Mouse (Mus musculus): Measurements from ENCODE around the gene Ccdc142. TPM values are rescaled to one million over a fixed set of nuclear protein-coding genes. Genes with fewer than 3 reads are reported as not detected.

Gene Ccdc142
- polyA plus RNA-seq, 1 experiment from 2014 or later: 2.9 TPM

DNA sequence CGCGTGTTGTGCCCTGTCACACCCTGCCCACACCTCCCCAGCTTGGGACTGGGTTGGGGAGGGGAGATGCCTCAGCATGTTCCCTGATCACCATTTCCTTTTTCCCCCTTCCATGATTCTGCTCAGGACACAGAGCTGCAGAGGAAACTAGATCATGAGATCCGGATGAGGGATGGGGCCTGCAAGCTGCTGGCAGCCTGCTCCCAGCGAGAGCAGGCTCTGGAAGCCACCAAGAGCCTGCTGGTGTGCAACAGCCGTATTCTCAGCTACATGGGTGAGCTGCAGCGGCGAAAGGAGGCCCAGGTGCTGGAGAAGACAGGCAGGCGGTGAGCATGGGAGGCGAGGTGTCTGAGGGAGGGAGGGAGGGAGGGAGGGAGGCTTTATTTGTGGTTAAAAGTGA lies 44.4 kb downstream of the Ccdc142 start:
- peaks cover 50% of the 10 kb centered on the region for H3K36me3 ChIP-seq
- WGBS: 73% methylated on average over 9 of the region's 9 CpGs
- no peaks in the 10 kb centered on the region for H3K27me3 ChIP-seq
- H3K4me2 ChIP-seq: no peak overlapping the region
- H3K9ac ChIP-seq: no peak overlapping the region
- no peak for ATAC-seq (ENCODE audit: insufficient number of reproducible peaks, insufficient read depth, low FRiP score, low TSS enrichment, low read depth)
- no peaks in the 10 kb centered on the region for H3K9me3 ChIP-seq
- peak overlapping the region; percentile 4; the same call in 1 of the 2 replicates for H3K27ac ChIP-seq
- no peak overlapping the region for H3K4me3 ChIP-seq
- H3K4me1 ChIP-seq: peaks cover 27% of the 10 kb centered on the region

DNA sequence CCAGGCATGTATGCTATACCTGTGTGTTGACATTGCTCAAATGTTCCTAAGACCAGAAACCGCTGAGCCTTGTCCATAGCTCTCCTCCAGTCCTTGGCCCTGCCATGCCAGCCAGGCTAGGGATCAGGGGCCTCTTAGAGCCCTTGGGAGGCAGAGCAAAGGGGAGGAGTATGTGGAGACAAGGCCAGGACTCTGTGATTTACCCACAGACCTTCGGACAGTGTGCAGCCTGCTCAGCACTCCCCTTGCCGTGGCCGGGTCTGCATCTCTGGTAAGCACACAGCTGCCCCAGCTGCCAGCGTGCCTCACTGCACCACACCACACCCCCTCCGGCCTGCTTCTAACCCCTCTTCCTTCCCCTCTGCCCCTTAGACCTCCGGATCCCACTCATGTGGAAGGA lies 45.9 kb downstream of the Ccdc142 start:
- whole genome bisulfite sequencing: 62% methylated on average over 7 of the region's 7 CpGs
- H3K9me3 ChIP-seq: no peaks in the 10 kb centered on the region
- no peak overlapping the region for H3K27ac ChIP-seq
- H3K36me3 ChIP-seq: peaks cover 65% of the 10 kb centered on the region
- no peak overlapping the region for H3K4me3 ChIP-seq
- no peaks in the 10 kb centered on the region for H3K27me3 ChIP-seq
- no peak overlapping the region for H3K4me2 ChIP-seq
- H3K4me1 ChIP-seq: peaks cover 16% of the 10 kb centered on the region
- H3K9ac ChIP-seq: no peak overlapping the region
- ATAC-seq (ENCODE audit: insufficient number of reproducible peaks, insufficient read depth, low FRiP score, low TSS enrichment, low read depth): no peak

DNA sequence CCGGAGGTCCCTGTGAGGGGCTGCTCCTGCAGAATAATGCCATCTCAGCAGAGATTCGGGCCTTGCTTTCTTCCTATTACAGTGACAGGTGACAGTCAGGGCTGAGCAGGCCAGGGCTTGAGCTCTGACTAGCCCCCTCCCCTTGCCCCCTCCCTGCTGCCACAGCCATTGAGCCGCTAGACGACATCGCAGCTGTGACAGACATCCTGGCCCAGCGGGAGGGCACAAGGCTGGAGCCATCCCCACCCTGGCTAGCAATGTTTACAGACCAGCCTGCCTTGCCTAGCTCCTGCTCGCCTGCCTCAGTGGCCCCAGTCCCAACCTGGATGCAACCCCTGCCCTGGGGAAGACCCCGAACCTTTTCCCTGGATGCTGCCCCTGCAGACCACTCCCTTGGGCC lies 50.3 kb downstream of the Ccdc142 start:
- H3K9ac ChIP-seq: 0 out of 2 replicates have a peak overlapping the region, but pooled peaks have one; percentile 16
- ATAC-seq (ENCODE audit: insufficient number of reproducible peaks, insufficient read depth, low FRiP score, low TSS enrichment, low read depth): no peak
- H3K4me2 ChIP-seq: no peak overlapping the region
- H3K27me3 ChIP-seq: no peaks in the 10 kb centered on the region
- no peaks in the 10 kb centered on the region for H3K9me3 ChIP-seq
- H3K27ac ChIP-seq: no peak overlapping the region
- peaks cover 19% of the 10 kb centered on the region for H3K4me1 ChIP-seq
- H3K36me3 ChIP-seq: peaks cover 69% of the 10 kb centered on the region
- no peak overlapping the region for H3K4me3 ChIP-seq
- WGBS: 43% methylated on average over 8 of the region's 8 CpGs

DNA sequence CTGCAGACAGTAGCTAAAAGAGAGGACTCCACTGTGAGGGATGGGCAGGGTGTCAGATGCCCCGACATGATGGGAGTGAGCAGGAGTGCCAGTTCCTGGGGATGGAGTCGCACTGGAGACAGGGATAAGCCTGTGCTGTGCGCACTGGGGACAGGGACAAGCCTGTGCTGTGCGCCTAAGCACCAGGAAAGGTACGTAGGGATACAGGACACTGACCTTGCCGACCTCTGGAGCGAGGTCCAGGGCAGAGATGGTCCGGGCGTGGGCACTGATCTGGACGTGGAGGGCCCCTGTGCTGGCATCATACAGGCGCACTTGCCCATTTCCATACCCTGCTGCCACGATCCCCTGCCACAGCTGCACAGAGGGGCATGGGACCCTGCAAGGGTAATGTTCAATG lies 51.6 kb downstream of the Ccdc142 start:
- Histone ChIP-seq H3K4me3 (no peak overlapping the region), H3K36me3 (peaks cover 55% of the 10 kb centered on the region), H3K4me2 (no peak overlapping the region), H3K9me3 (no peaks in the 10 kb centered on the region), H3K9ac (no peak overlapping the region), H3K27ac (no peak overlapping the region), H3K27me3 (no peaks in the 10 kb centered on the region), H3K4me1 (peaks cover 19% of the 10 kb centered on the region)
- 86% methylated on average over 12 of the region's 12 CpGs for WGBS
- ATAC-seq (ENCODE audit: insufficient number of reproducible peaks, insufficient read depth, low FRiP score, low TSS enrichment, low read depth): no peak

DNA sequence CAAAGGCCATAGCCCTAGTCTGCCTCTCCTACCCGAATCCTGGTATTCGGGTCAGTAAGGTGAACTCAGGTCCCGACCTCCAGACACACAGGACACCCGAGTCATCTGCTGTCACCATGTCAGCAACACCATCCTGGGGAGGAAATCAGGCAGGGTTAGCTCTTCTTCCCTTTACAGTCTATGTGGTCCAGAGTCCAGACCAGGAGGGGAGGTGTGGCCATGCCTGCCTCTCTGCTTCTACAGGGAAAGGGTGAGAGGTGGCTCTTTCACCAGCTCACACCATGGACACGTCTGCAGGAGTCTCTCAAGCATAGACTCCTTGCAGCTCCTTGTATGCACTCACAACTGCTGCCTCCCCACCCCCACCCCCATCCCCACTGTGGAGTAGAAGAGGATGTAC lies 52.1 kb downstream of the Ccdc142 start:
- ATAC-seq (ENCODE audit: insufficient number of reproducible peaks, insufficient read depth, low FRiP score, low TSS enrichment, low read depth): no peak
- WGBS: 62% methylated on average over 5 of the region's 5 CpGs
- Histone ChIP-seq H3K4me1 (peaks cover 19% of the 10 kb centered on the region), H3K4me2 (no peak overlapping the region), H3K9ac (no peak overlapping the region), H3K27me3 (no peaks in the 10 kb centered on the region), H3K4me3 (no peak overlapping the region), H3K9me3 (no peaks in the 10 kb centered on the region), H3K27ac (no peak overlapping the region), H3K36me3 (peaks cover 51% of the 10 kb centered on the region)

DNA sequence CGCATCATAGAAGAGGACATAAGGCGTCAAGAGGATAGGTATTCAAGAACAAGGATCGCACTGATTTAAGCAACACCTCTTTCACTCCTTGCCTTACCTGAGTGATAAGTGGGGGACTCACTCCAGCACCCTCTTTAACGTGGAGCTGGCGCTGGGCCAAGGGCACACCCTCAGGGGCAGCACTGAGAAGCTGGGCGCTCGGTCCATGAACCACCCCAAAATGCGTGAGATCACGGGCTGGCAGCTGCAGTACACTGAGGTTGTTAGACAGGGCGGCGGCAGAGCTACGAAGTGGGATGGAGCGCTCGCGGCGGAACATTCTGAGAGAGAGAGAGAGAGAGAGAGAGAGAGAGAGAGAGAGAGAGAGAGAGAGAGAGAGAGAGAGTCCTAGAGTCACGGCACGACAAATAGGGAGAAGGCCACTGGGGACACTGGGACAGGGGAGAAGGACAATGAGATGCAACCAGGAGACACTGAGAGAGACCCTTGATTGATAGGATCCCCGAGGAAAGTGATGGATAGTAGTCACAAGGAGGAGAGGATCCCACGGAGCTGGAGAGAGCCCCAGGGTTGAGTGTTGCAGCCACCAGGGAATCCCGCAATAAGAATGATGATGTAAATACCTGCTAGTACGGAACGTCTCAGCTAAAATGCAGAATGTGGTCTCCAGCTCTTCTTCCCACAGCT lies 54.3 kb downstream of the Ccdc142 start:
- Histone ChIP-seq H3K4me3 (peak overlapping the region; percentile 59), H3K4me1 (peaks cover 19% of the 10 kb centered on the region), H3K27ac (no peak overlapping the region), H3K36me3 (peaks cover 29% of the 10 kb centered on the region), H3K9me3 (no peaks in the 10 kb centered on the region), H3K4me2 (peak overlapping the region; percentile 87), H3K27me3 (peaks cover 9% of the 10 kb centered on the region), H3K9ac (peak overlapping the region; percentile 71)
- 9% methylated on average over 23 of the region's 23 CpGs for WGBS
- no peak for ATAC-seq (ENCODE audit: insufficient number of reproducible peaks, insufficient read depth, low FRiP score, low TSS enrichment, low read depth)

DNA sequence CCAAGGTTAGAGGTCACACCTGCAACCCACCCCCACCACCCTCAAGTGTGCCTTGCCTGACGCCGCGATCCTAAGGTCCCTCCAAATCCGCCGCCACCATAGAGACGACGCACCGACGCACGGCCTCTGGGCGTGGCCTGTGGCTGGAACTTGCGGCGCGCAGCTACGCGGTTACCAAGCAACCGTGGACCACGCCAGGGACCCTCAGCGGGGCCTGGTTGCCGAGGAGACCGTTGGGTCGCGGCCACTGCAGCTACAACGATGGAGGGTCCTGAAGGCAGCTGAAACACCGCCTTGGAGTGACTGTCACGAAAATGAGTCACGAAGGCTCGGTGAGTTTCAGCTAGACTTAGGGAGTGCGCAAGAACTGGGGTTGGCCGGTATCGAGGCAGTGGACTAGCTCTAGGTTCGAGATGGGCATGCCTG lies 54.9 kb downstream of the Ccdc142 start, which contains the start of the genes Wdr54 and 1700003E16Rik:
Wdr54 (minus strand) TSS at position 139 of the 426 bp plus-strand sequence.
1700003E16Rik (plus strand) TSS at position 146 of the 426 bp plus-strand sequence.
- Histone ChIP-seq H3K9ac (peak within 1 kb of the TSS; percentile 71), H3K27me3 (peaks cover 15% of the 10 kb centered on the region), H3K36me3 (peaks cover 23% of the 10 kb centered on the region), H3K9me3 (no peaks in the 10 kb centered on the region), H3K27ac (no peak within 1 kb of the TSS), H3K4me2 (peak within 1 kb of the TSS; percentile 87), H3K4me3 (peak within 1 kb of the TSS; percentile 59), H3K4me1 (peaks cover 22% of the 10 kb centered on the region)
- ATAC-seq (ENCODE audit: insufficient number of reproducible peaks, insufficient read depth, low FRiP score, low TSS enrichment, low read depth): peak; percentile 52; the same call in 1 of the 2 replicates
- under 1% methylated on average over 32 of the region's 32 CpGs for WGBS

MicroRNA genes within 50 kb of the gene (microRNA counts, 519-probe panel; counts per million panel counts)
- 236 counts per million, percentile 44 among the panel's probes with 10 or more counts for microRNA mmu-miR-3470a+mmu-miR-3470b

Small RNA genes within 50 kb of the gene (microRNA-seq; reads per million reads assigned to microRNA genes)
- gene Mir3470a: not detected

Other genes starting within 250 kb of the Ccdc142 start
- 6.5 and 7.2 TPM in 2 replicates for gene Sema4f, start 161.8 kb upstream of the Ccdc142 start, polyA plus RNA-seq (2015; fragmentation: Nextera tagmentation; extraction: Ambion mirVana)
- 0.25 and 0.88 TPM in 2 replicates for gene M1ap, start 154.7 kb upstream of the Ccdc142 start, polyA plus RNA-seq (2015; fragmentation: Nextera tagmentation; extraction: Ambion mirVana)
- 11.5 and 12.8 TPM in 2 replicates for gene Dok1, start 68.1 kb upstream of the Ccdc142 start, polyA plus RNA-seq (2015; fragmentation: Nextera tagmentation; extraction: Ambion mirVana)
- gene Loxl3, start 67.4 kb upstream of the Ccdc142 start, polyA plus RNA-seq (2015; fragmentation: Nextera tagmentation; extraction: Ambion mirVana): 20.9 and 24.1 TPM in 2 replicates
- gene Aup1, start 47.1 kb upstream of the Ccdc142 start, polyA plus RNA-seq (2015; fragmentation: Nextera tagmentation; extraction: Ambion mirVana): 177 and 206 TPM in 2 replicates
- gene Htra2, start 46.3 kb upstream of the Ccdc142 start, polyA plus RNA-seq (2015; fragmentation: Nextera tagmentation; extraction: Ambion mirVana): 72.6 and 75.4 TPM in 2 replicates
- gene Dqx1, start 43.8 kb upstream of the Ccdc142 start, polyA plus RNA-seq (2015; fragmentation: Nextera tagmentation; extraction: Ambion mirVana): 1.3 TPM in 2 replicates
- gene Tlx2, start 31.3 kb upstream of the Ccdc142 start, polyA plus RNA-seq (2015; fragmentation: Nextera tagmentation; extraction: Ambion mirVana): 0.31 and 0.67 TPM in 2 replicates
- gene Pcgf1, start 23.7 kb upstream of the Ccdc142 start, polyA plus RNA-seq (2015; fragmentation: Nextera tagmentation; extraction: Ambion mirVana): 44.3 and 47.5 TPM in 2 replicates
- 0.27 and 0.56 TPM in 2 replicates for gene Lbx2, start 15.2 kb upstream of the Ccdc142 start, polyA plus RNA-seq (2015; fragmentation: Nextera tagmentation; extraction: Ambion mirVana)
- gene Gm42688, start within 50 bp of the Ccdc142 start, polyA plus RNA-seq (2015; fragmentation: Nextera tagmentation; extraction: Ambion mirVana): 3.3 and 3.5 TPM in 2 replicates
- 137 and 151 TPM in 2 replicates for gene Mrpl53, start 7.4 kb downstream of the Ccdc142 start, polyA plus RNA-seq (2015; fragmentation: Nextera tagmentation; extraction: Ambion mirVana)
- 45.0 and 45.6 TPM in 2 replicates for gene Mogs, start 13.9 kb downstream of the Ccdc142 start, polyA plus RNA-seq (2015; fragmentation: Nextera tagmentation; extraction: Ambion mirVana)
- 144 and 172 TPM in 2 replicates for gene Wbp1, start 20.0 kb downstream of the Ccdc142 start, polyA plus RNA-seq (2015; fragmentation: Nextera tagmentation; extraction: Ambion mirVana)
- gene Ino80b, start 23.8 kb downstream of the Ccdc142 start, polyA plus RNA-seq (2015; fragmentation: Nextera tagmentation; extraction: Ambion mirVana): 13.2 and 13.9 TPM in 2 replicates
- 46.7 and 51.8 TPM in 2 replicates for gene Rtkn, start 33.9 kb downstream of the Ccdc142 start, polyA plus RNA-seq (2015; fragmentation: Nextera tagmentation; extraction: Ambion mirVana)
- 7.1 and 7.9 TPM in 2 replicates for gene Wdr54, start 54.8 kb downstream of the Ccdc142 start, polyA plus RNA-seq (2015; fragmentation: Nextera tagmentation; extraction: Ambion mirVana)
- gene 1700003E16Rik, start 54.8 kb downstream of the Ccdc142 start, polyA plus RNA-seq (2015; fragmentation: Nextera tagmentation; extraction: Ambion mirVana): 2.0 and 2.8 TPM in 2 replicates
- 87.7 and 90.0 TPM in 2 replicates for gene Dctn1, start 64.3 kb downstream of the Ccdc142 start, polyA plus RNA-seq (2015; fragmentation: Nextera tagmentation; extraction: Ambion mirVana)
- 0.15 and 0.20 TPM in 2 replicates for gene Slc4a5, start 118.2 kb downstream of the Ccdc142 start, polyA plus RNA-seq (2015; fragmentation: Nextera tagmentation; extraction: Ambion mirVana)
- 36.3 and 37.0 TPM in 2 replicates for gene Mthfd2, start 224.3 kb downstream of the Ccdc142 start, polyA plus RNA-seq (2015; fragmentation: Nextera tagmentation; extraction: Ambion mirVana)
- 60.1 and 65.1 TPM in 2 replicates for gene Mob1a, start 224.4 kb downstream of the Ccdc142 start, polyA plus RNA-seq (2015; fragmentation: Nextera tagmentation; extraction: Ambion mirVana)
- 115 and 121 TPM in 2 replicates for gene Bola3, start 247.5 kb downstream of the Ccdc142 start, polyA plus RNA-seq (2015; fragmentation: Nextera tagmentation; extraction: Ambion mirVana)